Mouse (Mus musculus) left cerebral cortex, adult 11 months (tissue): Measurements from ENCODE around the gene Qrich1.

Source experiments
- DNase-seq: peaks from one replicate; pipeline ENCODE4 v3.0.0; 2022; ENCODE audit warnings: low spot score

Qrich1 gene

GRCm38 (mm10) chr9:108492043-108492750 lies 24.4 kb upstream of the Qrich1 start:
- no peak for DNase-seq

GRCm38 (mm10) chr9:108493246-108493645 lies 23.4 kb upstream of the Qrich1 start:
- DNase-seq: no peak

DNA sequence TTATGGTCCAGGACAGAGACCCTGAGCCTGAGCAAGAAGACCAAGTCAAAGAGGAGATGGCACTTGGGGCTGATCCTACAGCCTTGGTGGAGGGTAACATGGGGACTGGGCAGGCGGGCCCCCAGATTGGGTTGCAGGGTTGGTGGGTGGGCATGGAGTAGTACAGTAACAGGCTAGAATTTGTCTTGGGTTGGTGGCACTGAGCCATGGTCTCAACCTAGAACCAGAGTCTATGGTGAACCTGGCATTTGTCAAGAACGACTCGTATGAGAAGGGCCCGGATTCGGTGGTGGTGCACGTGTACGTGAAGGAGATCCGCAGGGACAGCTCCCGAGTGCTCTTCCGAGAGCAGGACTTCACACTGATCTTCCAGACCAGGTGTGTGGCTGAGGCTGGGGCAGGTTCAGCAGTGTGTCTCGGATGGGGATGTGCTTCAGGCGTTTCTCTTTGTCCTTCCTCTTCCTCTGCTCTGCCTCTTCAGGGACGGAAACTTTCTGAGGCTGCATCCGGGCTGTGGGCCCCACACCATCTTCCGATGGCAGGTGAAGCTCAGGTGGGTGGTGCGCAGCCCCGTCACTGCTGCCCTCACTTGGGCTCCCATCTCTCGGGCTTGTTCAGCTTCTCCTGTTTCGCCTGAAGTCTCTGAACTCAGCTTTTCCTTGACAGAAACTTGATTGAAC lies 22.3 kb upstream of the Qrich1 start:
- no peak for DNase-seq

GRCm38 (mm10) chr9:108494905-108495304 lies 21.7 kb upstream of the Qrich1 start:
- no peak for DNase-seq

DNA sequence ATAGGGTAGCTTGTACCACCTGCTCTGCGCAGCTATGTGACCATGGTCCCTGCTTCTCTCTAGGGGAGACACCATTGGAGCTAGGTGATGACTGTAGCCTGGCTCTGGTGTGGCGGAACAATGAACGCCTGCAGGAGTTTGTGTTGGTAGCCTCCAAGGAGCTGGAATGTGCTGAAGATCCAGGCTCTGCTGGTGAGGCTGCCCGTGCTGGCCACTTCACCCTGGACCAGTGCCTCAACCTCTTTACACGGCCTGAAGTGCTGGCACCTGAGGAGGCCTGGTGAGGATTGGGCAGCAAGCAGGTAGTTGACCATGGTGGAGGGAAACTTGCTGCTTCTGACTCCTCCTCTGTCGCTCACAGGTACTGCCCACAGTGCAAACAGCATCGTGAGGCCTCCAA lies 17.4 kb upstream of the Qrich1 start:
- no peak for DNase-seq

DNA sequence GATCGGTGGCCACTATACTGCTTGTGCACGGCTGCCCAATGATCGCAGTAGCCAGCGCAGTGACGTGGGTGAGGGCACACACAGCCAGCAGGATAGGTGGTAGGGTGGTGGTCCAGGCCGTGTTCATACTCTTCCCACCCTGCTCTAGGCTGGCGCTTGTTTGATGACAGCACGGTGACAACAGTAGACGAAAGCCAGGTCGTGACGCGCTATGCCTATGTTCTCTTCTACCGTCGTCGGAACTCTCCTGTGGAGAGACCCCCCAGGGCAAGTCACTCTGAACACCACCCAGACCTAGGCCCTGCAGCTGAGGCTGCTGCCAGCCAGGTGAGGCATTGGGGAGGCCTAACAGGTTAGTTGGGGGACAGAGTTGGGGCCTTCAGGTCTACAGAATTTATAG lies 16.7 kb upstream of the Qrich1 start:
- no peak for DNase-seq

- DNase-seq: no peak
These were observed 9.7 kb upstream of the Qrich1 start for GRCm38 (mm10) chr9:108506901-108507300.

DNA sequence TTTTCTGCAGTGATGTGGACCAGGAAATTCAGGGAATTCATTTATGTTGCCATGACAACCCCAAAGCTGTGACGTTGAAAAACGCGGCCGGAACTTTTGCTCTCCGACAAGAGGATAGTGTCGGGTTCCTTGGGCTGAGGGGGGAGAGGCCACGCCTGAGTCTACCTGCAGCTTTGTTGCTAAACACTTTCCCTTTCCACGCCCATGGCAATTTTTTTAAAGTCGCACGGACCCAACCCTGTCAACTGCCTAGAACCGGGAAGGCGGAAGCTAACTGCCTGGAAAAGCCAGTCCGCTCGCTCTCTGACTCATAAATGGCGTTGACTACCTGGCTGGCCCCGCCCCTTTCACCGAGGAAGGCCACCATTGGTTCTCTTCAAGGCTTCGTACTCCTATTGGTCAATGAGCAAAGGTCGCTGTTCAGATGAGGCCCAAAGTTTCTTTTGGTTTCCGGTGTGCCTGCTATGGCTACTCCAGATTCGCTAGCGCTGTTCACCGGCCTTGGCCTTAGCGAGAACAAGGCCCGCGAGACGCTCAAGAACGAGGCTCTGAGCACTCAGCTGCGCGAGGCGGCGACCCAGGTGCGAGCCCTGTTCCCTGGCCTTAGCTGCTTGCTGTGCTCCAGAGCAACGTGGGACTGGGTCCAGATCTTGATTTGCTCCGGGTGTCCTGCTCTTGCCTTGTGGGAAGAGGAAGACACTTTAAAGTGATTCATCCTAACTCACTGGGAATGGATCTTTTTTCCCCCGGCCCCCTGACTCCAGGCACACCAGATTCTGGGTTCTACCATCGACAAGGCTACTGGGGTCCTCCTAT lies 8.8 kb upstream of the Qrich1 start, which contains the start of gene Qars:
Gene Qars, plus strand, starts transcription at position 88 of the 816 bp plus-strand sequence.
- DNase-seq: peak; percentile 94

GRCm38 (mm10) chr9:108508776-108509175 lies 7.8 kb upstream of the Qrich1 start:
- DNase-seq: no peak

GRCm38 (mm10) chr9:108517253-108517930 lies 786 bp downstream of the Qrich1 start:
- DNase-seq: peak; percentile 69

DNA sequence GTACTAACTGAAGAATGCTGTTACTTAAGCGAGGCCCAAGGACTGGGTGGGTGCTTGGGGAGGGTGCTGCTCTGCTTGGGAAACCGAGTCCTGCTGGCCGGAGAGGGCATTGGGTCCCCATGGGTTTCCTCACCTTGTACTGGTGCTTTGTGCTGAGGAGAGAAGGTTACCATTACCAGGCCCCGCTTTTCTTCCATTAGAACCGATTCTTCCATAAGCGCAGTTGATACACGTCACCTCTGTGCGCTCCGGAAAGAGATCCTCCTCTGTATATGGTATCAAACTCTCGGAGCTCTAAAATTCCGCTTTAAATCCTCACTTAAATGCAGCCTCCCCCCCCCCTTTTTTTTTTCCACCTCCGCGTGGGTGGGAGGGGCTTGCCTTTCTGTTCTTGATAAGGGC lies 1.3 kb downstream of the Qrich1 start:
- peak; percentile 28 for DNase-seq

GRCm38 (mm10) chr9:108521604-108522003 lies 5.0 kb downstream of the Qrich1 start:
- no peak for DNase-seq

- DNase-seq: no peak
These were observed 6.7 kb downstream of the Qrich1 start for GRCm38 (mm10) chr9:108523341-108523740.

GRCm38 (mm10) chr9:108525400-108525799 lies 8.8 kb downstream of the Qrich1 start:
- no peak for DNase-seq

- no peak for DNase-seq
These were observed 14.3 kb downstream of the Qrich1 start for GRCm38 (mm10) chr9:108530954-108531353.

- no peak for DNase-seq
These were observed 14.9 kb downstream of the Qrich1 start for GRCm38 (mm10) chr9:108531496-108531895.

GRCm38 (mm10) chr9:108540846-108541245 lies 24.2 kb downstream of the Qrich1 start:
- DNase-seq: no peak

GRCm38 (mm10) chr9:108545986-108546385 lies 29.4 kb downstream of the Qrich1 start:
- no peak for DNase-seq

GRCm38 (mm10) chr9:108546875-108547274 lies 30.3 kb downstream of the Qrich1 start:
- DNase-seq: no peak

- no peak for DNase-seq
These were observed 42.6 kb downstream of the Qrich1 start for GRCm38 (mm10) chr9:108559169-108559568.

GRCm38 (mm10) chr9:108560227-108560841 lies 43.7 kb downstream of the Qrich1 start, which contains the start of gene Impdh2:
TSS of gene Impdh2 (plus strand) at chr9:108560286.
- DNase-seq: peak; percentile 92

DNA sequence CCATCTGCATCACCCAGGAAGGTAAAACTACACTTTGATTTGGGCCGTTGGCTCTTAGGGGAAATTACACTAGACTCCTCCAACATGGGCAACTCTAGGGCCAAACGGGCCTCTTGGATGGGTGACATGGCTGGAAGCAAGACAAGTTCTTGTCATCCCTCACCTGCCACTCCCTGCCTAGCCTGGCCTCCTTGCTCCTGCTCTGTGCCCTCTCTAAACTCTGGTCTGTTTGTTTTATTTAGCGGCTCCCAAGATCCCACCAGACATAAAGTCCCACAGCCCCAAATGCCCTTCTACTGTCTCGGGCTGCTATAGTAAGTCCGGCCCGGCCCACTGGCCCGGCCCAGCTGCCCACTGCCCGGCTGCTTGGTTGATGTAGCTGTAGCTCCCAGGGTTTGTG lies 47.1 kb downstream of the Qrich1 start:
- no peak for DNase-seq
